Mouse (Mus musculus): ENCODE measurements around the gene Lhfpl5.
"Not testable (repeated sequence)": the region's sequence is repeated elsewhere in the genome, so short reads cannot be mapped to it uniquely, and the experiment has no call there.

Lhfpl5 gene
- long read RNA-seq, experiment 1, transcript Lhfpl5-201 (4 exons, 1,313 nt) = major isoform, 7 of 7 reads
- long read RNA-seq, experiment 1, partial matches to known transcripts = 0 of 7 reads
- long read RNA-seq, experiment 1, other reads (novel, unspliced or antisense) = 0 of 7 reads
- long read RNA-seq, experiment 2, transcript Lhfpl5-201 (4 exons, 1,313 nt) = major isoform, 11 of 11 reads
- long read RNA-seq, experiment 2, partial matches to known transcripts = 0 of 11 reads
- long read RNA-seq, experiment 2, other reads (novel, unspliced or antisense) = 0 of 11 reads

GRCm38 (mm10) chr17:28575244-28576125 lies at the start of gene Lhfpl5:
Lhfpl5 (plus strand) TSS chr17:28575641.
- intact Hi-C loops (cut with DNase I) = no loop called here

- intact Hi-C loops (cut with DNase I) = loop anchor here (1.0 to 5.0 kb wide), 4 partner anchors 40 to 140 kb away; no protein-coding TSS in a partner anchor
These were observed 48.0 kb upstream of the Lhfpl5 start for GRCm38 (mm10) chr17:28527184-28528042.

- intact Hi-C loops (cut with DNase I) = loop anchor here (1.0 to 5.0 kb wide), 4 partner anchors 41 to 141 kb away; no protein-coding TSS in a partner anchor
These were observed 47.4 kb upstream of the Lhfpl5 start for GRCm38 (mm10) chr17:28528043-28528351.

- intact Hi-C loops (cut with DNase I) = loop anchor here (5.0 kb wide), 3 partner anchors 42 to 142 kb away; no protein-coding TSS in a partner anchor
These were observed 46.3 kb upstream of the Lhfpl5 start for GRCm38 (mm10) chr17:28529116-28529515.

GRCm38 (mm10) chr17:28530506-28530905 lies 44.9 kb upstream of the Lhfpl5 start, which contains the start of gene Armc12:
Armc12 (plus strand) TSS chr17:28530806.
- intact Hi-C loops (cut with DNase I) = no loop called here

- intact Hi-C loops (cut with DNase I) = no loop called here
These were observed 43.5 kb upstream of the Lhfpl5 start for GRCm38 (mm10) chr17:28531946-28532345.

GRCm38 (mm10) chr17:28532557-28532956 lies 42.9 kb upstream of the Lhfpl5 start:
- intact Hi-C loops (cut with DNase I) = no loop called here

GRCm38 (mm10) chr17:28533327-28533726 lies 42.1 kb upstream of the Lhfpl5 start:
- intact Hi-C loops (cut with DNase I) = no loop called here

- intact Hi-C loops (cut with DNase I) = no loop called here
These were observed 37.6 kb upstream of the Lhfpl5 start for GRCm38 (mm10) chr17:28537881-28538280.

- intact Hi-C loops (cut with DNase I) = loop anchor here (5.0 kb wide), 1 partner anchor 95 kb away; no protein-coding TSS in a partner anchor
These were observed 28.5 kb upstream of the Lhfpl5 start for GRCm38 (mm10) chr17:28546925-28547324.

GRCm38 (mm10) chr17:28548550-28548949 lies 26.9 kb upstream of the Lhfpl5 start:
- intact Hi-C loops (cut with DNase I) = loop anchor here (5.0 kb wide), 1 partner anchor 94 kb away; no protein-coding TSS in a partner anchor

- intact Hi-C loops (cut with DNase I) = loop anchor here (5.0 kb wide), 1 partner anchor 93 kb away; no protein-coding TSS in a partner anchor
These were observed 26.3 kb upstream of the Lhfpl5 start, which contains the start of gene Clpsl2 for GRCm38 (mm10) chr17:28549111-28549510. Clpsl2 (plus strand) TSS chr17:28549411.

GRCm38 (mm10) chr17:28553040-28553793 lies 22.2 kb upstream of the Lhfpl5 start:
- intact Hi-C loops (cut with DNase I) = no loop called here

GRCm38 (mm10) chr17:28554021-28554420 lies 21.4 kb upstream of the Lhfpl5 start:
- intact Hi-C loops (cut with DNase I) = not testable (repeated sequence)

- intact Hi-C loops (cut with DNase I) = no loop called here
These were observed 18.6 kb upstream of the Lhfpl5 start for GRCm38 (mm10) chr17:28556635-28557396.

- intact Hi-C loops (cut with DNase I) = no loop called here
These were observed 17.7 kb upstream of the Lhfpl5 start for GRCm38 (mm10) chr17:28557772-28558171.

- intact Hi-C loops (cut with DNase I) = no loop called here
These were observed 14.8 kb upstream of the Lhfpl5 start, which contains the start of gene Clps for GRCm38 (mm10) chr17:28560598-28560997. Clps (minus strand) TSS chr17:28560766.

GRCm38 (mm10) chr17:28561613-28562012 lies 13.8 kb upstream of the Lhfpl5 start:
- intact Hi-C loops (cut with DNase I) = no loop called here

GRCm38 (mm10) chr17:28565181-28565580 lies 10.3 kb upstream of the Lhfpl5 start:
- intact Hi-C loops (cut with DNase I) = no loop called here

Measured in adrenal gland (tissue).